Mouse (Mus musculus) 3134 (cell line): ENCODE results near the gene Krt14.
A peak's percentile ranks its signal among the peaks of the same experiment; 100 is the strongest.
"Not testable (repeated sequence)": the region's sequence is repeated elsewhere in the genome, so short reads cannot be mapped to it uniquely, and the experiment has no call there.

Experiments
- DNase-seq: peaks from one replicate; pipeline ENCODE4 v3.0.0-alpha.2; 2011; ENCODE audit warnings: low spot score; ENCODE audit not compliant: insufficient read length; ENCODE audit errors: extremely low read depth

Krt14 gene

DNA sequence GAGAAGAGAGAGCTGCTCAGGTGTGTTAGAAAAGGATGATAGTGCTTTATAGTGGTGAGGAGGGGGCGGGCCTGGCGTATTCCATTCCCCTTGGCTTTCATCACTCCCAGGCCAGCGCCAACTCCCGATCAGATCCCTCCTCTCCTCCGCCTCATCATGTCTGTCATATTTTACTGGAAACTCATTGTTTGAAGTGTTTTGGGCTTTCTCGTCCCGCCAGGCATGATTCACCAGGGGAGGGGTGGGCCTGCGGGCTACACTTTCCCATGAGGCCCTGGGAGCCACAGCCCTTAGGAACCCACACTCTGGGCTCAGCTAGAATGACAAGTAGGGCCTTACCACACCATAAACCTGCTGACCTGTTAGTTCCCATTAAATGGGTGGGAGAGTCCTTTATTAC is at the start of gene Krt14:
Gene Krt14 (minus strand): TSS at position 51 of the 400 bp plus-strand sequence.
- peak; percentile 72 for DNase-seq

DNA sequence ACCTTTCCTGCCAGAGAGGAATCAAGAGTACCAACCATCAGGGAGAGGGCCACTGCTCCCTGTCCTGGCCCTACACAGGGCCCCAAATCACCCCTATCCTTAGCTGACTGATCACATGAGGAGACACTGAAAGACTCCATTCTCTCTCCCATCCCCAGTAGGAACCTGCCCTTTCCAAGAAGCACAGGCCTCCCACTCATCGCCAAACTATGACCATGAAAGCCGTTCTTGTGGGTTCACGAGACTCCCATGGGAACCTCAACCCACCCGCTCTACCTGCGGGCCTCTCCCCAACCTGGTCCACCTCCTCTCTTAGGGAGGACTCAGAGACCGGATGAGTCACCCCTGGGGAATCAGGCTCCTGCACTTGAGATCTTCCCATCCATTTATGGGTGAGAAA is 48.2 kb upstream of the Krt14 start:
- no peak for DNase-seq

DNA sequence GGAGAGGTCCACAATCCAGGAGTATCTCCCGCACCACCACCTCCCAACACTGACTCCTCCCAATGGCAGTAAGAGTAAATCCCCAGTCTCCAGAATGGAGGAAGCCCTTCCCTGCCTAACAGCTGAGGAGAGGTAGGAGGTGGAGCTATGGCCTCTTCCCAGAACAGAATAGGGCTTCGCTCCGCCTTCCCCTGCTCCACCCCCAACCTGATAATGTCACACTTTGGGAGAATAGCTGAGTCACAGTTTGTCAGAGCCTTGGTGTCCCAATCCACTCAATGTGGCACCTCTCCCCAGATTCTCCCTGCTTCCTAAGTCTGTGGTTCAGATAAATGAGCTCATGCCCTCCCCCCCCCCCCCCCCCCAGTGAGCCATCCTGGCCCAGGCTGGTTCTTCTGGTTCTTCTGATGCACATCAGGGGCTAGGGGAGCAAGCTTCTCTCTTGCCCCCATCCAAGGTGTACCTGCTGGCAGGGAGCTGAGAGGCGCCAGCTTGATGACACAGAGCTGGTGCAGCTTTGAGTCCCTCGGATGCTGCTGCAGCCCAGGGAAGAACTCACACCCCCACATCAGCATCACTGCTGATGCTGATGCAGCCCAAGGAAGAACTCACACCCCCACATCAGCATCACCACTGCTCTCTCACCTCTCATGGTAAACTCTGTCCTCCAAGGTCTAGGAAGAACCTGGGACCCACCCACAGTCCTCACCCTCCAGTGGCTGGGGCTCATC is 47.2 kb upstream of the Krt14 start:
- DNase-seq = peak; percentile 64

DNA sequence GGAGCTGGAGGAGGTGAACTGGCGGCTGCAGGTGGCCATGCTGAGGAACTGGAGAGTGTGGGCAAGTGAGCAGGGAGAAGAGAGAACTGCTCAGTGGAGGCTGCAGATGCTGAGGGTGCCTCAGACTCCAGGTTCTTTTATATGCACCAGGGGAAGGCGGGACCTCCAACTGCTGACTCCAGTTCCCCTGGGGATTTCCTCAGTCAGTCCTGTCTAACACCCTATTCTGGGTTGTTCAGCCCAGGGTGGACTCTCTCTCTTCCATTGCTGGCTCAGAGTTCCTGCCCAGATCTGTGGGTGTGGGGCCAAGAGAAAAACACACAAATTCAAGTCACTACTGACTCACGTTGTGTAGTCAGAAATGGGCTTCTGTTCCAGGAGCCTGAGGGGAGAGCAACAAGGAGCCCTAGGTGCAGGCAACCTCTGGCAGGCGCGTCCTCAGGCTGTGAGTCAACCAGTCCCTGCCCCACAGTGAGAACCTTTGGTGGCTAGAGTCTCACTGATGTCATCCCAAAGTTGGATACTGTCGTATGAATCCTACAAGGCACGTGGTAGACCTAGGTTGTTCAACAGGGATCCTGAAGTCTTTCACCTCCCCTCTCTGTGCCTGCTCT is 41.6 kb upstream of the Krt14 start, which contains the start of gene Krt16:
Gene Krt16 (minus strand): TSS at position 51 of the 614 bp plus-strand sequence.
- peak; percentile 74 for DNase-seq

DNA sequence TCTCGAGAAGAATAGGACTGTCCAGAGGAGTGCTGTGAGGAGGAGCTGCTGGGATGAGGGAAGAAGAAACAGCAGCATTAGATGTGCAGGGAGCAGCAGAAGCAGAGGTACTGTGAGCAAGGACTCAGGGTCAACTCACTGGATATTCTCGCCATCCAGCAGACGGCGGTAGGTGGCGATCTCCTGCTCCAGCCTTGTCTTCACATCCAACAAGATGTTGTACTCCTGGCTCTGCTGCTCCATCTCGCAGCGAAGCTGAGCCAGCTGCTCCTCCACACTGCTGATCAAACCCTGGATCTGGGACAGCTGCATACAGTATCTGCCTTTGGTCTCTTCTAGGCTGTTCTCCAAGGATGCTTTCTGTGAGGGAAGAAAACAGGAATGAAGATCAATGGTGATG is 39.1 kb upstream of the Krt14 start:
- DNase-seq = not testable (repeated sequence)

DNA sequence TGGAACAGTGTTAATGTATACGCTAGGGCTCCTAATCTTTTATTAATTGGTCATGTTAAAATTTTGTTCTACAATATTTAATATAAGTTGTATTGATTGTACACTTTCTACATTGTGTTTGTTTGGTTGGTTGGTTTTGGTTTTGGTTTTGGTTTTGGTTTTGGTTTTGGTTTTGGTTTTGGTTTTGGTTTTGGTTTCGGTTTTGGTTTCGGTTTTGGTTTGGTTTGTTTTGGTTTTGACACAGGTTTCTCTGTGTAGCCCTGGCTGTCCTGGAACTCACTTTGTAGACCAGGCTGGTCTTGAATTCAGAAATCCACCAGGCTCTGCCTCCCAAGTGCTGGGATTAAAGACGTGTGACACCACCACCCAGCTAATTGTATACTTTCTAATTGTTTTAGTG is 32.9 kb upstream of the Krt14 start:
- DNase-seq = not testable (repeated sequence)

DNA sequence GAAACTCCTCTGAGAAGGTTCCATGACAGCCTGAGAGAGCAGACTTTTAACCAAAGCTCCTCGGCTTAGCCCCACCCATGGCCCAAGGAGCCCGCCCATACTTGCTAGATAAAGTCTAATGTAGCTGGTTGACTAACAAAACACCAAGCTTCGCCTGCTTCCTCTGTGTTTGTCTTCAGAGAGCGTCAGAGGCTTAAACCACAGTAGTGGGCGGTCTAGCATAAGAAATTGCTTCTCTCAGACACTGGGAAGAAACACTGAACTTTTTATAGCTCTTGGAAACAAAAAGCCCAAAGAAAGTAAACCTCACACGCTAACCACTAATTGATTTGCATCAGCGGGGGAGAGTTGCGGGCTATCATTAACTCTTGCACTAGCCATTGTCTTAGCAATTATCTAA is 14.4 kb upstream of the Krt14 start:
- DNase-seq = no peak

DNA sequence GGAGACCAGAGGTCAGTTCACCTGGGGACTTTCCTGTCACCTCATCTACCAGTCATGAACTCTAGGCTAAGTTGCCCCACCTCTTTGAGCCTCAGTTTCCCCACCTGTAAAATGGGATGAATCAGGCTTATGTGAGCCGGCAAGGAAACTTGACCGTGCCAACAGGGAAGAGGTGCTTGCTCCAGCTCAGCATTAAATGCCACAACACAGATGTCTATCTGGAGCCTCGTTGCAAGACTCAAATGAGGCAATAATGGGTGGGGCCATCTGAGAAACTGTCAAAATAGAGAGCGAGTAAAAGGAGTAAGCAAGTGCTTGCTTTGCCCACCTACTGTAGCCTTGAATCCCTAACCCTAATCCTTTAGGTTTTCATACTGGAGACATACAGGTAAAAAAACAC is 12.0 kb upstream of the Krt14 start:
- DNase-seq = no peak

DNA sequence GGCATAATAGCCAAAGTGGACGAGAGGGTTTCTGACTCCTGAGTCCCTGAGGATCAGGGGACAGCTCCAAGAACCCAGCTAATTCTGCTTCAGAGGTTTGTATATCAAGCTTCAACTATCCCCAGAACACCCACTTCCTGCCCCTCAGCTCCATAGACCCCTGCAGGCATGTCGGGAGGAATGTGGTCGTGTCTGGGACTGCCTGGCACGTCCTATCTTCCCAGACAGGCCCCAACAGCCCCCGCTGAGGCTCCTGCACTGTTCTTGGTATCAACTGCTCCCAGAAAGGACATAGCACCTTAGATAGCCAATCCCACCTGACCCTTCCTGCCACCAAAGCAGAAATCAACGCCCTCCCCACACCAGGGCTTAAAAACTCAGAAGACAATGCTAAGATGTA is 1.2 kb upstream of the Krt14 start:
- DNase-seq = no peak

DNA sequence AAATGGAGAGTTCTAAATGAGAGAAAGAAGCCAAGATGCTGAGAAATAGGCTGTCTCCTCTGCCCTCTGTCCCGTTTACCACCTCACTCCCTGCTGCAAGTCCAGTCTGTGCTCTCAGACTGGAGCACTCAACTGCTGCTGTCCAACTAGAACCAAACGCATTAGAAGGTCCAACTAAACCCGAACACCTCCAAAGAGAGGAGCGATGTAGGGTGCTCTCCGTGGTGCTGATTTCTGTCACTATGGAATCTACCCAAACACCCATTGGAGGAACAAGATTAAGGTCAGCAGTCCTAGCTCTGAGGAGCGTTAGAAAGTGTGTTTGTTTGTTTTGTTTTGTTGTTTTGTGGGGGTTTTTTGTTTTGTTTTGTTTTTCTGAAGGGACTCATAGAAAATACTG is 3.9 kb downstream of the Krt14 start:
- DNase-seq = no peak

DNA sequence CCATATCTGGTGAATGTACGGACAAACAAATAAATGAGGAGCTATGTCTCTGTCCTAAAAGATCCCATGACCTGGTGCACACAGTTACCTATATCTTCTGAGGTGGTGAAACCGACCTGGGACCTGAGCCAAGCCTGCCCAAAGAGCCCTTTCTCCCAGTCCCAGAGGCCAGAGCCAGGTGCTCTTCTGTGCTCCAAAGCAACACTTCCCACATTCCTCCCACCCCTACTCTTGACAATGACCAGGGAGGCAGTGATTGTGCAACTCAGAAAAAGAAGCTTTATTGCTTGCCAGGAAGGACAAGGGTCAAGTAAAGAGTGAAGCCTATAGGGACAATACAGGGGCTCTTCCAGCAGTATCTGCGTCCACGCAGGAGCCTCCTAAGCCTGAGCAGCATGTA is 4.4 kb downstream of the Krt14 start:
- no peak for DNase-seq

DNA sequence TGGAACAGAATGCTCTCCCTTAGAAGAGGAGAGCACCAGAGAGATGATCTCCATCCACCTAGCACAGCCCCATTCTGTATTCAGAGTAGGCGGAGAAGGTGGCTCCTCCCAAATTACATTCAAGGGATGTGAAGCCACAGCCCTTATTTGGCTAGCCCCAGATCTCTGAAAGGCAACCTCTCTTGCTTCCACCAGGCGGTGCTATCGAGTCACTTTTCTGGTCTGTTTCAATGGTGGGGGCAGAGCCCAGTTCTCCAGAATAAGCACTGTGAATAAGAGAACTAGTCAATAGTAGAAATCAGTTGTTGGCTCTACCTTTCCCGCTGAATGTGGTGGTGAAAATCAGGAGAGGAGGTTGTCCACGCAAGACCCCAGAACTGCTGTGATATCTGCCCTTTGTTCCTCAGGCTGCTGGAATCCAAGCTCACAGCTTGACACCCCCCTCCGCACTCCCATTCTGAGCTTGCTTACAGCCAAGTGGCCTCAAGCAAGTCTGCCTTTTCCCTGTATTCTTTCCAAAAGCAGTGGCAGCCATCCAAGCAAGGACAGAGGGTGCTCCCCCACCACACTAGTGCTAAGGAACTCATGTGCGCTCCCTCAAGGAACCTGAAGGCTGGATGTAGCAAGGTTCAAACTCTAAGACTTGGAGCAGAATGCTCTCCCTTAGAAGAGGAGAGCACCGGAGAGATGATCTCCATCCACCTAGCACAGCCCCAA is 7.1 kb downstream of the Krt14 start:
- DNase-seq = no peak

DNA sequence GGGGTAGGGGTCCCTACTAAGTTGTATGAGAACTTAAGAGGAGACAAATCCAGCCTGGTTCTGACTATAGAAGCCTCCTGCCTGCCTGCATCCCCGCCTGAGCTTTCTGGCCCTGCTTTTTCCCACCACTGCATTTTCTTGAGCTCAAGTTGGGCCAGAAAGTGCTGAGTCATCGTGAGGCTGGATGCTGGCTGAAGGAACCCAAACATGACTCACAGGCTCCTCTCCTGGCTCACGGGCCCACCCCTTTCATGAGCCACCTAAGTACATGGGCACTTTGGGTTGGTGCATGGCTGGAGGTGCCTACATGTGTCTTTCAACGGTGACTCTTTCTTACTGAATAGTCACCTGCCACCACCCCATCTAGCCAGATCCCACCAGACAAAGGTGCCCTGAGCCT is 8.7 kb downstream of the Krt14 start:
- DNase-seq = peak; percentile 75

DNA sequence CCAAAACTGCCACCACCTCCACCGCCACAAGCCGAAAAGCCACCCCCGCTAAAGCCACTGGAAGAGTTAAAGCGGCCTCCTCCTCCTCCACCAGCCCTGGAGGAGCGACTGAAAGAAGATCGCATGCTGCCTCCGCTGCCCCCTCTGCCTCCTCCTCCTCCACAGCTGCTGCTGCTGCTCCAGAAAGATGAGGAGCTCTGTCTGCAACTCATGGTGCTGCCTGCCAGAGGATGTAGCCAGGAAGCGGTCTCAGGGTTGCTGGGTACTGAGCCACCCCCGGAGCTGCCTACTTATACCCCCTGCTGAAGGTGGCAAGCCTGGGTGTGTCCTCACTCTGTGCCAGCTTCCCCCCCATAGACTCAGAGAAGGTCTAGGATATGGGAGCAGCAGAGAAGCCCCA is 14.4 kb downstream of the Krt14 start, which contains the start of gene Krt9:
Gene Krt9 (minus strand): TSS at position 255 of the 400 bp plus-strand sequence.
- DNase-seq = no peak

DNA sequence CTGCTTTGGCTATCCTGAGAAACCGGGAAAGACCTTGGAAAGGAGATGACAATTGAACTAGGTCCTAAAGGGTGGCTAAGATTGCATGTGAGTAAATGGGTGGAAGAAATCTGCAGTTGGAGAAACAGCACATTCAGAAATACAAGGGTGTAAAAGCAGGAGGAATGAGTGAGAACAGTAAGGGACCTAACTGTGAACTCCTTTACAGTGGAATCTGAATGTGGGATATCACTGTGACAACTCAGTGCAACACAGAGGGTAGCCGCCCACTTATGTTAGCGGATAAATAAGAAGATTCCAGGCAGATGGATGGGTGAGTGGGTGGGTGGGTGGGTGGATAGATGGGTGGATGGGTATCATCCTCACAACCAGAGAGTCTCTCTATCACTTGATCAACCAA is 15.5 kb downstream of the Krt14 start:
- DNase-seq = no peak

DNA sequence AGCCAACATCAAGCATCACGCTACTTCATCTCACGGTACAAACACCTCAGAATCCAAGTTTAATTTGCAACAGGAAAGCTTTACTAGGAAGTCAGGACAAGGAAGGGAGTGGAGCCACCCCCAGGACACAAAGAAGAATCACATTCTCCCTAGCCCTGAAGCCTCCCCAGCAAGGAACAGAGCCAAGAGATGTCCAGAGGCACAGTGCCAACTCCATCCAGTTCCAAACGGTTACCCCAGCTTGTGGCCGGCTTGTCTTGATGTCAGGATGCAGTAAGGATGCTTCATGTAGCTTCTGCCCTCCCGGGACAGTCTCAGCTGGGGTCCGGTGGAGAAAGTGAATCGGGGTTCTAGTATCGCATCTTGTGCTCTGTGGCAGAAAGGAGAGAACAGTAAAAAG is 20.6 kb downstream of the Krt14 start:
- DNase-seq = no peak

DNA sequence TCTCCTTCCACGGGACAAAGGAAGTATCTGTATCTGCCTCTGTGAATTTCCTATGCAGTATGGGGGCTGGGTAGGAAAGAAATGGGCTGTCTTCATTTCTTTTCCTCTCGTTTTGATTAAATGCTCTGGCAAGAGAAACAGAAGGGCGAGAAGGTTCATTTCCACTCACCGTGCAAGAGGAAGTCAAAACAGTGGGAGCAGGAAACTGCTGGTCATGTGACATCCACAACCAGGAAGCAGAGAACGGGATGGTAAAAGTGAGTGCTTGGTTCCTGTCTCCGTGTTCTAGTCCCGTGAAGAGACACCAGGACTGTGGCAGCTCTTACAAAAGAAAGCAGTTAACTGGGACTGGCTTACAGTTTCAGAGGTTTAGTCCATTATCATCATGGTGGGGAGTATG is 25.6 kb downstream of the Krt14 start:
- DNase-seq = no peak

DNA sequence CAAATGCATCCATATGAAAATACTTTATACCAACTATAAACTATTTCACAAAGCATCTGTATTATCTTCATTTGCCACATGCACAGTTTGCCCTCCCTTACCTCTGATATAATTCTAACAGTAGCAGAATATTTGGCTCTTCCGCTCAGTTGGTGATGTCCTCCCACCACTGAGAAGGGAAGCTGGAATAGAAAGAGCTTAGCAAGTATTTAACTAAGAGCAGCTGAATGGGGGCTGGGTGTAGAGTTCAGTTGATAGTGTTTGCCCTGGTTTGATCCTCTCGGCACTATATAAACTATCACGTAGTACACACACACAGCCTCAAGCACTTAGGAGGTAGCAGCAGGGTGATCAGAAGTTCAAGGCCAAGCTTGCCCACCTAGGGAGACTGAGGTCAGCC is 28.1 kb downstream of the Krt14 start:
- no peak for DNase-seq

DNA sequence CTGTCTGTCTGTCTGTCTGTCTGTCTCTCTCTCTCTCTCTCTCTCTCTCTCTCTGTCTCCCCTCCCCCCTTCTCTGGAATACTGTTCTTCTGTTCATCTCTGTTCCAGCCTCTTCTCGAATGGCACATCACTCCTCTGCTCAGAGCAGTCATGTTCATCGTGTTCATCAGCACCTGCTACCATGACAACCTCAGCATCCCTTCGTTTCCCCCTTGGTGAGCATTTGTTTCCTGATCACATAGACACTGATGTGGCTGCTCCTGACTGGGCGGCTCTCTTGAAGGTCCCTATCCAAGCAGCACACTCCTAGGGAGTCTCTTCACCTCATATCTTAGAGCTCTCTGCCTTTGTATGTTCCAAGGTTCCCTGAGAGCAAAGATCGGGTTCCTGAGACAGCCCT is 29.0 kb downstream of the Krt14 start:
- no peak for DNase-seq

DNA sequence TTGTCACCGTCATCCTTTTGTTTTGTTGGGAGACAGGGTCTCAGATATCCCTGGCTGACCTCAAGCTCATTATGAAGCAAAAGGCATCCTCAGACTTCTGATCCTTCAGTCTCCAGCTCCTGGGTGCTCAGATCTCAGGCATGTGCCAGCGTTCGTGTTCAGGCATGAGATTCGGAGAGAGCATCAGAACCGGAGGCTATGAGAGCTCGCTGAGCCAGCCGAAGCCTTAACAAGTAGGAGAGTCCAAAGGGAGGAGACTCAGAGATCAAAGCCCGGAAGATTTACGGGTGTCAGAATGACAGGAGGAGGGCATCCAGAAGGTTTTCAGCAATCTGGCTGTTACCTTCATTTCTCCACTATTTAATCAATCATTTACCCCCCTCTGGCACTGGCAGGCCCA is 30.6 kb downstream of the Krt14 start:
- DNase-seq = no peak
